Mouse (Mus musculus): ENCODE data around the gene Olfr1445.

- TF ChIP-seq CTCF (IDR thresholded peaks at IDR 0.05; ENCODE audit: insufficient read depth, low read depth, low read length): no peak
- TF ChIP-seq POLR2A (IDR thresholded peaks at IDR 0.05; ENCODE audit: insufficient read depth, low read depth, low read length): no peak
These were observed 9.8 kb downstream of the Olfr1445 start, which contains the start of gene Olfr1446 for GRCm38 (mm10) chr19:12893424-12893823.

Measured in olfactory bulb, adult 2 months (tissue).